Mouse (Mus musculus) thymus, adult 2 months (tissue): ENCODE measurements around the gene Arnt2. TPM values are rescaled to one million over a fixed set of nuclear protein-coding genes. Genes with fewer than 3 reads are reported as not detected.

ENCODE experiments used
- DNase-seq: peaks from one replicate; pipeline ENCODE4 v3.0.0; 2021
- H3K27ac ChIP-seq: fragments of 200-500 bp; 2 replicates; pipeline ENCODE4 v1.5.1; 2012; ENCODE audit warnings: low read length, control low read depth; ENCODE audit not compliant: control insufficient read depth, insufficient read depth
- H3K27me3 ChIP-seq: fragments of 200-500 bp; 2 replicates; pipeline ENCODE4 v1.6.1; 2012; ENCODE audit warnings: mild to moderate bottlenecking, low read length, moderate library complexity, mixed read lengths; ENCODE audit not compliant: control insufficient read depth, insufficient read depth
- H3K36me3 ChIP-seq: fragments of 200-500 bp; 2 replicates; pipeline ENCODE4 v1.6.1; 2012; ENCODE audit warnings: mild to moderate bottlenecking, low read length, moderate library complexity; ENCODE audit not compliant: control insufficient read depth, insufficient read depth
- H3K4me1 ChIP-seq: fragments of 200-500 bp; replicated peaks from 2 replicates; pipeline ENCODE4 v1.6.1; 2012; ENCODE audit warnings: low read length; ENCODE audit not compliant: control insufficient read depth, insufficient read depth
- H3K4me3 ChIP-seq: fragments of 200-500 bp; 2 replicates; pipeline ENCODE4 v1.5.1; 2012; ENCODE audit warnings: mild to moderate bottlenecking, low read length, control low read depth, moderate library complexity; ENCODE audit not compliant: control insufficient read depth, insufficient read depth
- CTCF ChIP-seq: fragments of 200-500 bp; IDR thresholded peaks from 2 replicates; pipeline ENCODE4 v1.5.1; 2012; ENCODE audit warnings: mild to moderate bottlenecking, control low read depth, low read length, moderate library complexity, borderline replicate concordance; ENCODE audit not compliant: control insufficient read depth, poor library complexity, insufficient read depth; ENCODE audit errors: extremely low read depth
- POLR2A ChIP-seq: fragments of 200-500 bp; IDR thresholded peaks from 2 replicates; pipeline ENCODE4 v1.6.1; 2012; ENCODE audit warnings: mild to moderate bottlenecking, low read length, control low read depth, moderate library complexity; ENCODE audit not compliant: control insufficient read depth, poor library complexity, insufficient read depth; ENCODE audit errors: extremely low read depth
- WGBS: fragments of 180-500 bp; shearing (Covaris S2); methylation state at CpG from one replicate; pipeline ENCODE4 v1.1.7; 2018; 5-methylcytosine and 5-hydroxymethylcytosine counted together
- polyA plus RNA-seq: library from polyadenylated mRNA; depleted of rRNA; stranded (reverse); fragments of >200 nt; gene quantifications from 2 replicates; pipeline ENCODE4 v1.2.3, GENCODE M21; 2012

The Arnt2 gene
- polyA plus RNA-seq, 1 experiment = 1.9 TPM

DNA sequence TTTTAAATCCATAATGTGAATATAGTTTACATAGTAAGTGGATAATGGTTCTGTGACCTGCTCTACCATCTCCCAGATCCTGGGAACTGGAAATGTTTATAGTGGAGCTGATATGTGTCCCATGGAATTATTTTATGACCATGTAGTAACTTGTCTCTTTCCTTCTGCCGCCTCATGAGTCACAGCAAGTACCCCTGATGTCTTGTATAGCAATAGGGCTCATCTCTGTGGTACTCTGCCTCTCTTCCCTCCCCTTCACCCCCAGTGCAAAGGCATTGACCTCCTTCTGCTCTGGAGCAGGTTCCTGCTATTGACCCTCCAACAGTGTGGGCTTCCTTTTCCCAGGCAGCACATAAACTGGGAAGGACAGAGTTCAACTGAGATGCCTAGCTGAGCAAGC is 182.3 kb downstream of the Arnt2 start:
- 86% methylated on average over 1 of the region's 1 CpGs for WGBS
- Histone ChIP-seq H3K27me3 (no peaks in the 10 kb centered on the region), H3K4me1 (no peaks in the 10 kb centered on the region), H3K4me3 (no peak overlapping the region), H3K27ac (no peak overlapping the region), H3K36me3 (no peaks in the 10 kb centered on the region)
- TF ChIP-seq POLR2A (no peak), CTCF (no peak)
- no peak for DNase-seq

DNA sequence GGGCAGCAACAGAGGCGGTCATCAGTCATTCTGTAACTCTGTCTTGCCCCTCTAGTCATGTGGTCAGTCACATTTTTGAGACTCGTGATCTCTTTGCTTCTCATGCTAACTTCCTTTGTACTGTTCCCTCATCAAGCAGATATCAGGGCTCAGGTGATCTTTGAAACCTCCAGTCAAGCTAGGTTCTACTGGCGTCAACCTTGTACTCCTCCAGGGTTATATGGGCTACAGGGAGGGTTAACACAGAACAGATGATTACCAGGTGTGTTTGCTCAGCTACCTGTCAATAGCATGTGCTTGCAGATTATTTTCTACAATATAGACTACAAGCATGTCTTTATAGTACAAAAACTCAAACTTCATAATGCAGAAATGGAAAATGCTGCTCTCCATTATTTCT is 183.1 kb downstream of the Arnt2 start:
- 87% methylated on average over 3 of the region's 3 CpGs for WGBS
- no peaks in the 10 kb centered on the region for H3K4me1 ChIP-seq

DNA sequence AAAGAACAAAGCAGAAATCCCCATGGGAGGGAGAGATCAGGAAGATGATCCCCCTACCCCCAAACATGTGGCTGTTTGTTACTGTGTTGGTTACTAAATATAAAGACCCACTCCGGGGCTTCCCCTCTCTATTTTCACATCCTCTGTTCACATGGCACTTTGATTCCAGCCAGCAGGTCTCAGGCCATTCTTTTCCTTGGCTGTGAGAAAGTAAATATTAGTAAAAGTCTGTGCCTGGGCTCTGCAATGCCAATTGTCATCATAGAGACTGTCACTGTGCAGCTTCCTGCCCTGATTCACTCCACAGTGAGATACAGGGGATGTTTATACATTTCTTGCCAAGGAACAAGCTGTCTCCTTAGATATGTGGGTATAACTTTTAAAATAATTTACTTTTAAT is 197.9 kb downstream of the Arnt2 start:
- no peaks in the 10 kb centered on the region for H3K36me3 ChIP-seq
- 45% methylated on average over 1 of the region's 1 CpGs for WGBS
- H3K27me3 ChIP-seq = no peaks in the 10 kb centered on the region
- no peak overlapping the region for H3K4me3 ChIP-seq
- no peak overlapping the region for H3K27ac ChIP-seq
- DNase-seq = no peak
- TF ChIP-seq CTCF (no peak), POLR2A (no peak)
- H3K4me1 ChIP-seq = no peaks in the 10 kb centered on the region

More for the DNA sequence above, 183.1 kb downstream of the Arnt2 start:
- no peak for DNase-seq
- Histone ChIP-seq H3K36me3 (no peaks in the 10 kb centered on the region), H3K27ac (no peak overlapping the region), H3K27me3 (no peaks in the 10 kb centered on the region), H3K4me3 (no peak overlapping the region)
- TF ChIP-seq POLR2A = no peak
- TF ChIP-seq CTCF = no peak

DNA sequence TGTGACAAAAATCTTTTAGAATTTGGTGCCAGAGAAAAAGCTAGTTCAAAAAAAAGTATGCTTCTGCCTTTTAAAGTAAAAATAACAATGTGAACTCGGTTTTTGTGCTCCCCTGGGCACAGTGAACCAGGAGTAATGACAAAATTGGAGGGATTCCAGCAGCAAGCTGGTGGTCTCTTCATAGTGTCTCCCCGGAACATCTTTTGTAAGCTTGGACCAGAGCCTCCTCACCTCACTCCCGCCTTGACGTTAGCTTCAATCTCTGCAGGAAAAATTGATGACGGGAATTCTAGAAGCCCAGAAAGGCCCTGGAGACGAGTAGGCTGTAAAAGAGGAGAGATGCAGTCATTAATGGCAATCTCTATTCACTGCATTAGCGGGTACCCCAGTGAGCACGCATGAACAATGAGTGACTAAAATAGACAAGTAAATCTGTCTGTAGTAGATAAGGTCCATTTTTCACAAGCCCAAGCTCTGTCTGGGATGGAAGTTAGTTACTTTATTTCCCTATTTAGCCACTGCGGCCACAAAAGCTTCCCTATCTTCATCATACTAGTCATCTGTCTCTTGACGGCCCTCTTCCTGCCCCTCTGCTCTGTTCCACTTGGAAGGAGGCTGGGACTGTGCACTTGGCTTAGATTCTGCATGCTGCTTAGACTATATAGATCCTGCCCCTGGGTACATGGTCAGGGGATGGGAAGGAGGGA is 199.2 kb downstream of the Arnt2 start:
- Histone ChIP-seq H3K4me3 (no peak overlapping the region), H3K27me3 (no peaks in the 10 kb centered on the region), H3K4me1 (no peaks in the 10 kb centered on the region), H3K36me3 (no peaks in the 10 kb centered on the region), H3K27ac (no peak overlapping the region)
- no peak for DNase-seq
- TF ChIP-seq POLR2A (no peak), CTCF (no peak)
- 69% methylated on average over 10 of the region's 10 CpGs for WGBS

DNA sequence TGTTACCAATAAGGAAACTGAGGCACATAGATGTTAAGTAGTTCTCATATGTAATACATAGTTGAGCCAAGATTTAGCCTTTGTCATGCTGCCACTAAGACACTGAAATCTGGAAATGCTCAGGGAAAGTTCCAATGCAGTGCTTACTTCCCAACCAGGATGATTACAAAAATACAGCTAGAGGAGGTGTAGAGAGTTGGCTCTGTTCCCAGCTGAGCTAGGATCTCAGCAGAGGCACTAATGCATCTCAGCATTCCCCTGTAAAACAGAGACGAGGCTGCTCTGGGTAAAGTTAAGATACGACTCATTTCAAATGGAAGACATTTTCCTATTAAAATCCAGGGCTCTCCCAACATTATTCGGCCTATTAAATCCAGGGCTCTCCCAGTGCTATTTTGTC is 206.0 kb downstream of the Arnt2 start:
- Histone ChIP-seq H3K27me3 (no peaks in the 10 kb centered on the region), H3K27ac (no peak overlapping the region), H3K36me3 (no peaks in the 10 kb centered on the region), H3K4me1 (no peaks in the 10 kb centered on the region), H3K4me3 (no peak overlapping the region)
- no peak for DNase-seq
- TF ChIP-seq CTCF (no peak), POLR2A (no peak)
- WGBS = 94% methylated on average over 3 of the region's 3 CpGs

DNA sequence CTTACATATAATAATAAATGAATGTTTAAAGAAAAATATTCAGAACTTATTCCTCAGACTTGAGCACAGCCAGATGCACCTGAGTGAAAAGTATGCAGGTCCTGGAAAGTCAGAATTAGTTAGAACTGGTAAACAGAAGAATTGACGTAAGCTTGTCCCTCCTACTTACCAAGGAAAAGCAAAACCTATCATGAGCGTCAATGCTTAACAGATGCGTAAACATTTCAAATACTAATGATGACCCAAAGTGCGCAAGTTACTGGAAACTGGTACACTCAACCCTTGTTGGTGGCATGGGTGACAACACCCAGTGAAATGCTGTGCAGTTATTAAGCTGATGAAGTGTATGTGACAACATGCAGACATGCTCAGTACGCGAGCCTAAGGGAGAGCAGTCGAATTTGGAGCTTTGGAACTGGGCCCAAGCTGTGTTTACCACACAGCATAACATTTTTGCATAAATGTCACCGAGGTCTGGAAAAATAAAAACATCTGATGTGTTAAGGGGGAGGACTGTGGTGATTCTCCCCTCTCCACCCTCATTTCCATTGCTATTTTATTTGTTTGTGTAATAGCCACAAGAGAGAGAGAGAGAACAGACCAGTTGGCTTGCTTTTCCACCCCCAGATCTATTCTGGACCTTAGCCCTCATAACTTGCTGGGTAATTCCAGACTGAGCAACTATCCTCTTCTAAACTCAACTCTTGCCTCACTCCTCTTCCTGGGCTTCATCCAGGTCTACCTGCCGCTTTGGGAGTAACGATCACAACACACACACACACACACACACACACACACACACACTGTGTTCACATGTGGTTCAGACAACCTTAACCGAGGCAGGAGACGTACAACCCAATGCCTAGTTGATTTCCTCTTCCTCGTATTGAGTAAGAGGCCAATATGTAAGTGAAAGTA is 208.6 kb downstream of the Arnt2 start:
- TF ChIP-seq POLR2A (no peak), CTCF (no peak)
- no peak for DNase-seq
- Histone ChIP-seq H3K27me3 (no peaks in the 10 kb centered on the region), H3K27ac (no peak overlapping the region), H3K4me1 (no peaks in the 10 kb centered on the region), H3K36me3 (no peaks in the 10 kb centered on the region), H3K4me3 (no peak overlapping the region)
- 79% methylated on average over 13 of the region's 13 CpGs for WGBS
